Mouse (Mus musculus) C2C12 (cell line): ENCODE data around the gene Vmn2r7. TPM values are rescaled to one million over a fixed set of nuclear protein-coding genes. Genes with fewer than 3 reads are reported as not detected.
A peak's percentile ranks its signal among the peaks of the same experiment; 100 is the strongest.
"Not testable (repeated sequence)": the region's sequence is repeated elsewhere in the genome, so short reads cannot be mapped to it uniquely, and the experiment has no call there.

Experiments used
- H3K27me3 ChIP-seq: one replicate; pipeline ENCODE4 v1.6.1; 2011; ENCODE audit not compliant: control insufficient read depth, insufficient read depth, insufficient read length
- H3K36me3 ChIP-seq: one replicate; pipeline ENCODE4 v1.6.1; 2011; ENCODE audit not compliant: control insufficient read depth, insufficient read depth
- H3K4me3 ChIP-seq: one replicate; pipeline ENCODE4 v1.5.1; 2011; ENCODE audit warnings: mild to moderate bottlenecking, control low read depth; ENCODE audit not compliant: poor library complexity, insufficient read depth, severe bottlenecking
- H3K79me2 ChIP-seq: one replicate; pipeline ENCODE4 v1.6.1; 2011; ENCODE audit not compliant: control insufficient read depth, insufficient read depth
- H3K79me3 ChIP-seq: one replicate; pipeline ENCODE4 v1.6.1; 2011; ENCODE audit warnings: low read depth, control low read depth
- H3ac ChIP-seq: one replicate; pipeline ENCODE3; 2011; ENCODE audit warnings: low read depth; ENCODE audit not compliant: control insufficient read depth, insufficient read length
- CEBPB ChIP-seq: IDR thresholded peaks from one replicate; pipeline ENCODE4 v1.6.1; 2011; ENCODE audit warnings: low read depth, mild to moderate bottlenecking, control low read depth, moderate library complexity
- CTCF ChIP-seq: IDR thresholded peaks from one replicate; pipeline ENCODE4 v1.5.1; 2011; ENCODE audit not compliant: control insufficient read depth, insufficient read depth, insufficient read length
- FOSL1 ChIP-seq: IDR thresholded peaks from one replicate; pipeline ENCODE4 v1.8.0; 2011; ENCODE audit warnings: mild to moderate bottlenecking, low read length; ENCODE audit not compliant: poor library complexity, insufficient read depth, severe bottlenecking
- MAX ChIP-seq: IDR thresholded peaks from one replicate; pipeline ENCODE4 v1.6.1; 2011; ENCODE audit warnings: mild to moderate bottlenecking, control low read depth
- MYOD1 ChIP-seq: IDR thresholded peaks from one replicate; pipeline ENCODE4 v1.6.1; 2011; ENCODE audit warnings: low read depth; ENCODE audit not compliant: control insufficient read depth, insufficient read length
- MYOG ChIP-seq: IDR thresholded peaks from one replicate; pipeline ENCODE4 v1.6.1; 2011; ENCODE audit not compliant: control insufficient read depth, insufficient read length; ENCODE audit errors: extremely low read depth
- USF1 ChIP-seq: IDR thresholded peaks from one replicate; pipeline ENCODE4 v1.6.1; 2011; ENCODE audit warnings: low read depth, mild to moderate bottlenecking, control low read depth, moderate library complexity
- long read RNA-seq, 2 experiments: library from polyadenylated mRNA; unstranded; transcript quantifications; one replicate each; pipeline ENCODE4 v2.0.0; 2019 to 2020
- polyA plus RNA-seq: library from polyadenylated mRNA; unstranded; fragments of >200 nt; fragmentation: generic; extraction: Trizol; gene quantifications from one replicate; pipeline ENCODE4 v1.2.1, GENCODE M21; 2012; ENCODE audit warnings: missing spikeins

Vmn2r7 gene
- not detected for polyA plus RNA-seq
- long read RNA-seq, experiment 1, result 0 reads
- long read RNA-seq, experiment 2, result 0 reads

- H3K79me3 ChIP-seq, H3K79me2 ChIP-seq, H3K27me3 ChIP-seq, H3ac ChIP-seq, H3K36me3 ChIP-seq, H3K4me3 ChIP-seq: not testable (repeated sequence)
Observed at GRCm38 (mm10) chr3:64844665-64845064, at the start of gene Vmn2r7. TSS of gene Vmn2r7 (minus strand) at chr3:64844765.

DNA sequence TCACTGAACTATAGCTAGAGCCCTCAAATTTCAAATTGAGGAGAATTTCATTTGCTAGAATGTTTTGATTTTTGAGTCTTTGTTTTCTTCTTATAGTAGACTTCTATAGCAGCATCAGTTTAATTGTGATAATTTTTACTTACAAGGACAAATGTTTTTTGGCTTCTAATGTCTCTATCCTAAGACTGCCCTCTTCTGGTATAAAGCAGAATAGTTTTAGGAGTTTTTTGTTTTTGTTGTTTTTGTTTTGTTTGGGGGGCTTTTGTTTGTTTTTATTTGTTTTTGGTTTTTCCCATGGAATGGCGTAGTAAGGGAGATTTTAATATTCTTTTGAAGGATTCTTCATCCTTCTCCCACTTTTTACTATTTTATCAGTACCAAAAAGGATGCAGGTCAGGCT is 45.2 kb upstream of the Vmn2r7 start:
- H3K79me2 ChIP-seq, result no peaks in the 10 kb centered on the region
- no peak overlapping the region for H3ac ChIP-seq
- H3K4me3 ChIP-seq, result no peak overlapping the region
- H3K36me3 ChIP-seq, result no peaks in the 10 kb centered on the region
- H3K79me3 ChIP-seq, result no peaks in the 10 kb centered on the region
- no peaks in the 10 kb centered on the region for H3K27me3 ChIP-seq
- TF ChIP-seq CTCF, result no peak
- TF ChIP-seq MYOD1, result no peak
- TF ChIP-seq MAX, result no peak
- no peak for TF ChIP-seq FOSL1
- no peak for TF ChIP-seq CEBPB

GRCm38 (mm10) chr3:64878199-64878977 is 33.8 kb upstream of the Vmn2r7 start:
- H3K4me3 ChIP-seq, result no peak overlapping the region
- no peaks in the 10 kb centered on the region for H3K27me3 ChIP-seq
- no peaks in the 10 kb centered on the region for H3K79me2 ChIP-seq
- no peaks in the 10 kb centered on the region for H3K79me3 ChIP-seq
- H3K36me3 ChIP-seq, result no peaks in the 10 kb centered on the region
- TF ChIP-seq CTCF, result no peak
- TF ChIP-seq CEBPB, result no peak
- TF ChIP-seq MYOG, result no peak
- TF ChIP-seq FOSL1, result no peak
- no peak for TF ChIP-seq MAX
- no peak overlapping the region for H3ac ChIP-seq

- Histone ChIP-seq H3K4me3 (no peak overlapping the region), H3ac (no peak overlapping the region), H3K79me2 (no peaks in the 10 kb centered on the region), H3K36me3 (no peaks in the 10 kb centered on the region), H3K27me3 (no peaks in the 10 kb centered on the region), H3K79me3 (no peaks in the 10 kb centered on the region)
- TF ChIP-seq USF1 (no peak), FOSL1 (no peak), CEBPB (no peak), MYOG (no peak), CTCF (no peak), MYOD1 (no peak)
Observed at GRCm38 (mm10) chr3:64876669-64877068, 32.1 kb upstream of the Vmn2r7 start.

GRCm38 (mm10) chr3:64842881-64843280 is 1.7 kb downstream of the Vmn2r7 start:
- no peak for TF ChIP-seq CTCF
- no peak for TF ChIP-seq CEBPB
- no peak for TF ChIP-seq MYOD1
- no peaks in the 10 kb centered on the region for H3K79me2 ChIP-seq
- H3K4me3 ChIP-seq, result no peak overlapping the region
- no peaks in the 10 kb centered on the region for H3K79me3 ChIP-seq
- H3ac ChIP-seq, result no peak overlapping the region
- H3K27me3 ChIP-seq, result no peaks in the 10 kb centered on the region
- H3K36me3 ChIP-seq, result no peaks in the 10 kb centered on the region

DNA sequence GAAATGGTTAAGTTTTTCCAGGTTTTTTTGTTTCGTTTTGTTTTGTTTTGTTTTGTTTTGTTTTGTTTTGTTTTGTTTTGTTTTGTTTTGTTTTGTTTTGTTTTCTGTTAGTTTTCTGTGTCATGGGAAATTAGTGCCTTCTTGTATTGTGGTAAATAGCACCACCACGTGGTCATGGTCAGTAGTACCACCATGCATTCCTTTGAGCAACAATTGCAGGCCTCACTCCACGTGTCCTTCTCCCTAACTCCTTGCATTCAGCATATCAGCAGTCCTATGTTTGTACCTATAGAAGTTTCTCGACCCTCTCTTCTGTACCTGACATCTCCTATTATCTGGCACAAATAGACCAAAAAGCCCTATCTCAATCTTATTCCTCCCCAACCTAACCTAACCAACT is 2.3 kb downstream of the Vmn2r7 start:
- Histone ChIP-seq H3K4me3 (no peak overlapping the region), H3K79me3 (no peaks in the 10 kb centered on the region), H3ac (no peak overlapping the region), H3K79me2 (no peaks in the 10 kb centered on the region), H3K36me3 (no peaks in the 10 kb centered on the region), H3K27me3 (no peaks in the 10 kb centered on the region)
- peak; percentile 53 for TF ChIP-seq USF1
- peak; percentile 67 for TF ChIP-seq MAX
- TF ChIP-seq CEBPB, result no peak
- no peak for TF ChIP-seq CTCF
